Mouse (Mus musculus): Measurements from ENCODE around the gene Il31ra. TPM values are rescaled to one million over a fixed set of nuclear protein-coding genes. Genes with fewer than 3 reads are reported as not detected.
"Not testable (repeated sequence)": the region's sequence is repeated elsewhere in the genome, so short reads cannot be mapped to it uniquely, and the experiment has no call there.

Gene Il31ra
- polyA plus RNA-seq (2014; fragmentation: Nextera tagmentation; extraction: Ambion mirVana): 0.07 and 0.10 TPM in 2 replicates

GRCm38 (mm10) chr13:112594260-112594659 is at the start of gene Il31ra:
TSS of gene Il31ra (minus strand) at chr13:112594360.
- not testable (repeated sequence) for DNase-seq (ENCODE audit: low spot score); H3K4me3 ChIP-seq (ENCODE audit: low read depth, low read length); H3K36me3 ChIP-seq (ENCODE audit: control insufficient read depth, insufficient read depth, low read length); H3K27me3 ChIP-seq (replicated peaks; ENCODE audit: control insufficient read depth, insufficient read depth, low read length); ATAC-seq (ENCODE audit: low read depth); H3K27ac ChIP-seq (replicated peaks; ENCODE audit: low read depth, low read length); H3K4me1 ChIP-seq (ENCODE audit: control insufficient read depth, insufficient read depth, low read length); H3K9me3 ChIP-seq (ENCODE audit: control insufficient read depth, low read length); H3K4me2 ChIP-seq (ENCODE audit: low read depth, low read length); H3K9ac ChIP-seq (ENCODE audit: low read depth, low read length)
- WGBS: 85% methylated on average over 2 of the region's 8 CpGs

GRCm38 (mm10) chr13:112642897-112643296 is 48.7 kb upstream of the Il31ra start:
- ATAC-seq (ENCODE audit: low read depth) (no peak), DNase-seq (ENCODE audit: low spot score) (no peak)
- Histone ChIP-seq H3K9me3 (ENCODE audit: control insufficient read depth, low read length) (no peaks in the 10 kb centered on the region), H3K27me3 (replicated peaks; ENCODE audit: control insufficient read depth, insufficient read depth, low read length) (no peaks in the 10 kb centered on the region), H3K36me3 (ENCODE audit: control insufficient read depth, insufficient read depth, low read length) (no peaks in the 10 kb centered on the region), H3K4me2 (ENCODE audit: low read depth, low read length) (no peak overlapping the region), H3K27ac (replicated peaks; ENCODE audit: low read depth, low read length) (no peak overlapping the region), H3K4me3 (ENCODE audit: low read depth, low read length) (no peak overlapping the region), H3K4me1 (ENCODE audit: control insufficient read depth, insufficient read depth, low read length) (no peaks in the 10 kb centered on the region), H3K9ac (ENCODE audit: low read depth, low read length) (no peak overlapping the region)
- 85% methylated on average over 3 of the region's 3 CpGs for WGBS

GRCm38 (mm10) chr13:112639111-112639510 is 45.0 kb upstream of the Il31ra start:
- H3K36me3 ChIP-seq (ENCODE audit: control insufficient read depth, insufficient read depth, low read length): no peaks in the 10 kb centered on the region

GRCm38 (mm10) chr13:112636498-112636897 is 42.3 kb upstream of the Il31ra start:
- ATAC-seq (ENCODE audit: low read depth): no peak
- WGBS: 30% methylated on average over 3 of the region's 3 CpGs

More at GRCm38 (mm10) chr13:112639111-112639510, 45.0 kb upstream of the Il31ra start:
- WGBS: 69% methylated on average over 4 of the region's 4 CpGs
- no peaks in the 10 kb centered on the region for H3K27me3 ChIP-seq (replicated peaks; ENCODE audit: control insufficient read depth, insufficient read depth, low read length)
- H3K4me3 ChIP-seq (ENCODE audit: low read depth, low read length): no peak overlapping the region
- ATAC-seq (ENCODE audit: low read depth) (no peak), DNase-seq (ENCODE audit: low spot score) (no peak)
- H3K9ac ChIP-seq (ENCODE audit: low read depth, low read length): no peak overlapping the region
- no peak overlapping the region for H3K4me2 ChIP-seq (ENCODE audit: low read depth, low read length)
- H3K9me3 ChIP-seq (ENCODE audit: control insufficient read depth, low read length): no peaks in the 10 kb centered on the region
- no peak overlapping the region for H3K27ac ChIP-seq (replicated peaks; ENCODE audit: low read depth, low read length)
- no peaks in the 10 kb centered on the region for H3K4me1 ChIP-seq (ENCODE audit: control insufficient read depth, insufficient read depth, low read length)

DNA sequence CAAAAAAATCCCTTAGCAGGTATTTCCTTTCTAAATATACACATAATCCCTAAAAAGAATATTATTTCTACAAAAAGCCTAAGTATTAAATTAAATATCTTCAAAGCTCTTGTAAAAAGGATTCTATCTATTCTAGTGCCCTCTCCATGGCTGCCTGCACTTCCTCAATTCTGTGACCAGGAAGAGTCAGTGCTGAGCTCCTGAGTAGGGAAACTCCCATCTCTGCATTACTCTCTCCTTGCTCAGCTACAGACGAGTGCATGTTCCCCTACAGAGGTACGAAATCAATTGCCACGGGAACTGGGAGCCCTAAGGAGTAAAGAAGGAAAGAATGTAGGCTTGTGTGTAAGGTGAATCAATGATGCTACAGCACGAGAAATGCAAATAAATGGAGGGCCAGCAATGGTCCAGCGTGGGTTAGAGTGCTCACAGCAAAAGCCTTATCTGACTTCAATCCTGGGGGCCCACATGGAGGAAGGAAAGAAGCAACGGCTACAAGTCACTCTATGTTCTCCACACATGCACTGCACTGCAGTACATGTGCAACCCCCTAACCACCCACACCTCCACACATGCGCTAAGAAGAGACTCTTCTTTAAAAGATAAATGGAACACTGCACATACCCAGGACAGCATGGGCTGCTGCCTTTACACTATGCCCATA is 41.1 kb upstream of the Il31ra start:
- Histone ChIP-seq H3K4me1 (ENCODE audit: control insufficient read depth, insufficient read depth, low read length) (no peaks in the 10 kb centered on the region), H3K27me3 (replicated peaks; ENCODE audit: control insufficient read depth, insufficient read depth, low read length) (no peaks in the 10 kb centered on the region), H3K27ac (replicated peaks; ENCODE audit: low read depth, low read length) (no peak overlapping the region), H3K9ac (ENCODE audit: low read depth, low read length) (no peak overlapping the region), H3K4me3 (ENCODE audit: low read depth, low read length) (no peak overlapping the region), H3K4me2 (ENCODE audit: low read depth, low read length) (no peak overlapping the region), H3K36me3 (ENCODE audit: control insufficient read depth, insufficient read depth, low read length) (no peaks in the 10 kb centered on the region), H3K9me3 (ENCODE audit: control insufficient read depth, low read length) (no peaks in the 10 kb centered on the region)
- WGBS: 50% methylated on average over 7 of the region's 7 CpGs
- no peak for ATAC-seq (ENCODE audit: low read depth)
- DNase-seq (ENCODE audit: low spot score): no peak

More at GRCm38 (mm10) chr13:112636498-112636897, 42.3 kb upstream of the Il31ra start:
- Histone ChIP-seq H3K9ac (ENCODE audit: low read depth, low read length) (no peak overlapping the region), H3K4me2 (ENCODE audit: low read depth, low read length) (no peak overlapping the region), H3K9me3 (ENCODE audit: control insufficient read depth, low read length) (no peaks in the 10 kb centered on the region), H3K4me1 (ENCODE audit: control insufficient read depth, insufficient read depth, low read length) (no peaks in the 10 kb centered on the region), H3K4me3 (ENCODE audit: low read depth, low read length) (no peak overlapping the region), H3K27ac (replicated peaks; ENCODE audit: low read depth, low read length) (no peak overlapping the region), H3K27me3 (replicated peaks; ENCODE audit: control insufficient read depth, insufficient read depth, low read length) (no peaks in the 10 kb centered on the region), H3K36me3 (ENCODE audit: control insufficient read depth, insufficient read depth, low read length) (no peaks in the 10 kb centered on the region)
- DNase-seq (ENCODE audit: low spot score): no peak

DNA sequence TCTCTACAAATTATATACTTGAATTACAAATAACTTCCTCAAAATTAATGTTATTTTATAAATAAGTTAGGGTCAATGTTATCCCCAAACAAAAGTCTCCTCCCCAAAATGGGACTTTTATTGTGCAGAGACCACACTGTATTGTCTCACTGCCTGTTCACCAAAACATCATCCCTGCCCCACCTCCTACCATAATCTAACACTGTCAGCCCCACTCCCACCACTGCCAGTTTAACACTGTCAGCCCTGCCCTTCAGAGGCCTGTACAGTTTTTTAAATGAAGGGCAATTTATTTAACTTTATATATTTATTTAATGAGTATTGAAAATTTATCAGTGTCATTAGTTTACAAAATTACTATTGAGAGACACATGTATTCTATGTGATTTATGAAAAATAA is 31.4 kb upstream of the Il31ra start:
- Histone ChIP-seq H3K9ac (ENCODE audit: low read depth, low read length) (no peak overlapping the region), H3K4me3 (ENCODE audit: low read depth, low read length) (no peak overlapping the region), H3K9me3 (ENCODE audit: control insufficient read depth, low read length) (no peaks in the 10 kb centered on the region), H3K4me1 (ENCODE audit: control insufficient read depth, insufficient read depth, low read length) (no peaks in the 10 kb centered on the region), H3K36me3 (ENCODE audit: control insufficient read depth, insufficient read depth, low read length) (no peaks in the 10 kb centered on the region), H3K27me3 (replicated peaks; ENCODE audit: control insufficient read depth, insufficient read depth, low read length) (no peaks in the 10 kb centered on the region), H3K4me2 (ENCODE audit: low read depth, low read length) (no peak overlapping the region), H3K27ac (replicated peaks; ENCODE audit: low read depth, low read length) (no peak overlapping the region)
- DNase-seq (ENCODE audit: low spot score) (no peak), ATAC-seq (ENCODE audit: low read depth) (no peak)

DNA sequence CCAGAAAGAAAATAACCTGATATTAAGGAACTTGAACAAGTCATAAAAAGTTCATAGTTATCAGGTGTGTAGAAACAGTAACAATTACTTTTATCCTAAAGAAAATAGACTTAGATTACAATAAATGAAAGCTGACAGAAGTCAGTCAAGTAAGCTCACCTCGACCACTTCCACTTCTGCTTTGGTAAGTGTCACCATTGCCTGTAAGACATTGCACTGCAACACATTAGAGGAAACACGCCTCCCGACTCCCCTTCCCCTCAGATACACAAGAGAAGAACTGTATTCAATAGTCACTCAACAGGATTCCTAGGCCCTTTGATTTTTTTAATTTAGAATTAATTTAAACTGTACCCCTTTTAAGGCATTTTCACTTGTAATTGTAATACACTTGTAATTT is 30.5 kb upstream of the Il31ra start:
- H3K4me3 ChIP-seq (ENCODE audit: low read depth, low read length): no peak overlapping the region
- DNase-seq (ENCODE audit: low spot score) (no peak), ATAC-seq (ENCODE audit: low read depth) (no peak)
- no peaks in the 10 kb centered on the region for H3K4me1 ChIP-seq (ENCODE audit: control insufficient read depth, insufficient read depth, low read length)
- no peak overlapping the region for H3K27ac ChIP-seq (replicated peaks; ENCODE audit: low read depth, low read length)
- H3K9me3 ChIP-seq (ENCODE audit: control insufficient read depth, low read length): no peaks in the 10 kb centered on the region
- no peaks in the 10 kb centered on the region for H3K27me3 ChIP-seq (replicated peaks; ENCODE audit: control insufficient read depth, insufficient read depth, low read length)
- H3K36me3 ChIP-seq (ENCODE audit: control insufficient read depth, insufficient read depth, low read length): no peaks in the 10 kb centered on the region
- 72% methylated on average over 3 of the region's 3 CpGs for WGBS
- no peak overlapping the region for H3K4me2 ChIP-seq (ENCODE audit: low read depth, low read length)
- no peak overlapping the region for H3K9ac ChIP-seq (ENCODE audit: low read depth, low read length)

DNA sequence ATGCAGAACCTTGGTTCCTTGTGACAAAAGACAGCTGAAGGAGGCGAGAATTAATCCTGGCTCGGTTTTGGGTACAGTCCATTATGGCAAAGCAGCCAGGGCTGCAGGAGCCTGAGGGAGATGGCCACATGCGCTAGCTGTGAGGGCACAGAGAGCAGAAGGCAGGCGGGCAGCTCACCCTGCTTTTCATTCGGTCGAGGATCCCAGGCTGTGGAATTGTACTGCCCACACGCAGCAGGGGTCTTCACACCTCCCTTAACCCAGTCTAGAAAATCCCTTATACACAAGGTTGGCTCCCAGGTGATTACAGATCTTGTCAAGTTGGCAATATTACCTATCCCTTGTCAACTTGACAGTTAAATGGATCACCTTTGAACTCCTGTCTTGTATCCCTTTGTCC is 29.5 kb upstream of the Il31ra start:
- H3K4me2 ChIP-seq (ENCODE audit: low read depth, low read length): no peak overlapping the region
- 70% methylated on average over 7 of the region's 7 CpGs for WGBS
- ATAC-seq (ENCODE audit: low read depth) (no peak), DNase-seq (ENCODE audit: low spot score) (no peak)
- no peak overlapping the region for H3K4me3 ChIP-seq (ENCODE audit: low read depth, low read length)
- H3K4me1 ChIP-seq (ENCODE audit: control insufficient read depth, insufficient read depth, low read length): no peaks in the 10 kb centered on the region
- no peak overlapping the region for H3K27ac ChIP-seq (replicated peaks; ENCODE audit: low read depth, low read length)
- H3K36me3 ChIP-seq (ENCODE audit: control insufficient read depth, insufficient read depth, low read length): no peaks in the 10 kb centered on the region
- no peaks in the 10 kb centered on the region for H3K27me3 ChIP-seq (replicated peaks; ENCODE audit: control insufficient read depth, insufficient read depth, low read length)
- H3K9ac ChIP-seq (ENCODE audit: low read depth, low read length): no peak overlapping the region
- H3K9me3 ChIP-seq (ENCODE audit: control insufficient read depth, low read length): no peaks in the 10 kb centered on the region

DNA sequence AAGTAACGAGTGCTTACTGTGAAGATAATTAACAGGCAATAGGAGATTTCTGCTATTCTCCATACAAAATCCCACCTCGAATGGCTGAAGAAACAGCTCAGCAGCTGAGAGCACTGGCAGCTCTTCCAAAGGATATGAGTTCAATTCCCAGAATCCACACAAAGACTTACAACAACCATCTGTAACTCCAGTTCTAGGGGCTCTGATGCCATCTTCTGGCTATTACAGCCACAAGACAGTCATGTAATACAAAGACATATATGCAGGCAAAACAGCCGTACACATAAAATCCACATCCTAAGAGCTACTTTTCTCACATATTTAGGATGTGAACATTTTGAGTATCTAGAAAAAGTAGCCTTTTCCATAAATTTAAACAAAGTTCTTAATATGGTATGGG is 27.4 kb upstream of the Il31ra start:
- no peaks in the 10 kb centered on the region for H3K4me1 ChIP-seq (ENCODE audit: control insufficient read depth, insufficient read depth, low read length)
- no peak overlapping the region for H3K9ac ChIP-seq (ENCODE audit: low read depth, low read length)
- no peaks in the 10 kb centered on the region for H3K9me3 ChIP-seq (ENCODE audit: control insufficient read depth, low read length)
- 75% methylated on average over 3 of the region's 3 CpGs for WGBS
- no peak overlapping the region for H3K27ac ChIP-seq (replicated peaks; ENCODE audit: low read depth, low read length)
- DNase-seq (ENCODE audit: low spot score) (no peak), ATAC-seq (ENCODE audit: low read depth) (no peak)
- H3K4me3 ChIP-seq (ENCODE audit: low read depth, low read length): no peak overlapping the region
- H3K4me2 ChIP-seq (ENCODE audit: low read depth, low read length): no peak overlapping the region
- H3K27me3 ChIP-seq (replicated peaks; ENCODE audit: control insufficient read depth, insufficient read depth, low read length): no peaks in the 10 kb centered on the region
- H3K36me3 ChIP-seq (ENCODE audit: control insufficient read depth, insufficient read depth, low read length): no peaks in the 10 kb centered on the region
